ENCODE assay signal across 13 mouse cellular contexts in genomic region chr1:165935466-165935818, GRCm38 (mm10).
DNase-seq lines count a peak whose midpoint lies in the region; ATAC-seq and TF ChIP-seq lines count a peak whose summit lies in the region.
"Had no signal": no experiment of that assay in that cellular context is flagged by ENCODE, and none has a peak within 500 bp of the region (broad histone marks: within the 10 kb centered on the region; RNA-seq: fewer than 3 reads in every experiment).

No protein-coding gene starts in this region.

- peak overlapping the region; percentile 1; the same call in 1 of the 2 replicates for H3K4me2 ChIP-seq in hindbrain, embryonic 13.5 days
- H3K4me2 ChIP-seq in midbrain, postnatal 0 days (ENCODE audit: low read depth, low read length, poor library complexity, severe bottlenecking), result peak overlapping the region; percentile 20; the same call in 1 of the 2 replicates
- no peak overlapping the region for H3K4me2 ChIP-seq in kidney, embryonic 16.5 days (replicated peaks; ENCODE audit: low read depth, low read length)
- H3K4me2 ChIP-seq: stomach, embryonic 15.5 days had no signal

- peak overlapping the region; percentile 81 for H3K27ac ChIP-seq in hindbrain, embryonic 13.5 days
- peak overlapping the region; percentile 68 for H3K27ac ChIP-seq in midbrain, postnatal 0 days (ENCODE audit: low read depth, low read length)
- no peak overlapping the region for H3K27ac ChIP-seq in kidney, embryonic 16.5 days (ENCODE audit: low read length)
- H3K27ac ChIP-seq: stomach, embryonic 15.5 days had no signal

- no peaks in the 10 kb centered on the region for H3K27me3 ChIP-seq in hindbrain, embryonic 13.5 days
- no peaks in the 10 kb centered on the region for H3K27me3 ChIP-seq in midbrain, postnatal 0 days (ENCODE audit: insufficient read depth, low read length)
- H3K27me3 ChIP-seq in kidney, embryonic 16.5 days (ENCODE audit: insufficient read depth, low read length), result no peaks in the 10 kb centered on the region
- H3K27me3 ChIP-seq: stomach, embryonic 15.5 days had no signal

- no peak overlapping the region for H3K4me3 ChIP-seq in hindbrain, embryonic 13.5 days
- H3K4me3 ChIP-seq in midbrain, postnatal 0 days (ENCODE audit: low read depth, low read length), result no peak overlapping the region
- H3K4me3 ChIP-seq in kidney, embryonic 16.5 days (ENCODE audit: low read length), result no peak overlapping the region
- H3K4me3 ChIP-seq: stomach, embryonic 15.5 days had no signal

- DNase-seq in Muller cell, postnatal 12 days (ENCODE audit: inconsistent ontology term), result peak; percentile 45
- peak; percentile 12 for DNase-seq in brain, adult 2 months (ENCODE audit: low read depth, low spot score)
- no peak for DNase-seq in midbrain, postnatal 0 days (ENCODE audit: low spot score)
- DNase-seq in c-Kit-positive CD71-positive TER-119-positive erythroid progenitor cells, embryonic 14.5 days (ENCODE audit: low spot score), result no peak
- no peak for DNase-seq in embryo, embryonic 10.5 days (ENCODE audit: low spot score)
- DNase-seq: adrenal gland, postnatal 10 days; heart, postnatal 4 days; kidney, adult 8-10 months; right cerebral cortex, postnatal 4 days; thymus, postnatal 4 days had no signal

- ATAC-seq in hindbrain, embryonic 13.5 days (ENCODE audit: low FRiP score), result no peak; the same call in 1 of the 2 replicates
- peak; percentile 71; the same call in 1 of the 2 replicates for ATAC-seq in midbrain, postnatal 0 days (ENCODE audit: low FRiP score)
- no peak for ATAC-seq in kidney, embryonic 16.5 days (ENCODE audit: low FRiP score, low TSS enrichment)

- H3K9ac ChIP-seq in hindbrain, embryonic 13.5 days, result no peak overlapping the region
- H3K9ac ChIP-seq in midbrain, postnatal 0 days (replicated peaks; ENCODE audit: low read length, poor library complexity, severe bottlenecking), result no peak overlapping the region
- H3K9ac ChIP-seq in kidney, embryonic 16.5 days (replicated peaks; ENCODE audit: low read length), result no peak overlapping the region
- H3K9ac ChIP-seq: stomach, embryonic 15.5 days had no signal

- no peaks in the 10 kb centered on the region for H3K36me3 ChIP-seq in hindbrain, embryonic 13.5 days
- H3K36me3 ChIP-seq in midbrain, postnatal 0 days (ENCODE audit: insufficient read depth, low read length), result no peaks in the 10 kb centered on the region
- H3K36me3 ChIP-seq in kidney, embryonic 16.5 days (ENCODE audit: insufficient read depth, low read length), result no peaks in the 10 kb centered on the region
- H3K36me3 ChIP-seq: stomach, embryonic 15.5 days had no signal

- TF ChIP-seq CTCF in midbrain, postnatal 0 days (IDR thresholded peaks at IDR 0.05), result no peak

- 30% methylated on average over 2 of the region's 2 CpGs for WGBS in hindbrain, embryonic 13.5 days
- WGBS in midbrain, postnatal 0 days, result 21% methylated on average over 2 of the region's 2 CpGs
- WGBS in kidney, embryonic 16.5 days, result 93% methylated on average over 2 of the region's 2 CpGs

- peaks cover 26% of the 10 kb centered on the region for H3K4me1 ChIP-seq in hindbrain, embryonic 13.5 days (replicated peaks)
- H3K4me1 ChIP-seq in midbrain, postnatal 0 days (ENCODE audit: insufficient read depth, low read length), result peaks cover 8% of the 10 kb centered on the region
- no peaks in the 10 kb centered on the region; the same call in 1 of the 2 replicates for H3K4me1 ChIP-seq in kidney, embryonic 16.5 days (ENCODE audit: insufficient read depth, low read length)
- H3K4me1 ChIP-seq: stomach, embryonic 15.5 days had no signal

- no peaks in the 10 kb centered on the region for H3K9me3 ChIP-seq in hindbrain, embryonic 13.5 days
- H3K9me3 ChIP-seq in midbrain, postnatal 0 days (ENCODE audit: low read length), result no peaks in the 10 kb centered on the region
- H3K9me3 ChIP-seq in kidney, embryonic 16.5 days (ENCODE audit: low read length), result no peaks in the 10 kb centered on the region
- H3K9me3 ChIP-seq: stomach, embryonic 15.5 days had no signal

Comparison
In these comparisons a context has a peak if more than half of its experiments do, and no peak if none do; other contexts are left out.
1. DNase-seq: peak in Muller cell, postnatal 12 days (single experiment) and brain, adult 2 months (single experiment); none in midbrain, postnatal 0 days (single experiment), c-Kit-positive CD71-positive TER-119-positive erythroid progenitor cells, embryonic 14.5 days (single experiment) and embryo, embryonic 10.5 days (single experiment).